Mouse (Mus musculus) liver, embryonic 11.5 days (tissue): ENCODE results near the gene Prkrip1. TPM values are rescaled to one million over a fixed set of nuclear protein-coding genes. Genes with fewer than 3 reads are reported as not detected.
"Not testable (repeated sequence)": the region's sequence is repeated elsewhere in the genome, so short reads cannot be mapped to it uniquely, and the experiment has no call there.

Experiments used
- ATAC-seq: fragments of 200-750 bp; cut with Nextera tagmentation; replicated peaks from 2 replicates; pipeline ENCODE4 v1.8.0; 2017; ENCODE audit warnings: moderate number of reproducible peaks, mild to moderate bottlenecking, moderate TSS enrichment, moderate library complexity; ENCODE audit not compliant: low FRiP score
- DNase-seq: peaks from one replicate; pipeline ENCODE4 v3.0.0-alpha.2; 2017; ENCODE audit warnings: low spot score
- H3K27ac ChIP-seq: fragments of 300-500 bp; sonication (generic); 2 replicates; pipeline ENCODE4 v1.5.1; 2014; ENCODE audit warnings: mild to moderate bottlenecking, low read depth, low read length, control low read depth
- H3K27me3 ChIP-seq: fragments of 300-500 bp; sonication (generic); replicated peaks from 2 replicates; pipeline ENCODE4 v1.6.1; 2014; ENCODE audit warnings: low read length, mixed read lengths; ENCODE audit not compliant: control insufficient read depth, insufficient read depth
- H3K36me3 ChIP-seq: fragments of 300-500 bp; sonication (generic); 2 replicates; pipeline ENCODE4 v1.6.1; 2014; ENCODE audit warnings: mild to moderate bottlenecking, low read length, moderate library complexity, mixed read lengths; ENCODE audit not compliant: control insufficient read depth, insufficient read depth
- H3K4me1 ChIP-seq: fragments of 300-500 bp; sonication (generic); replicated peaks from 2 replicates; pipeline ENCODE4 v1.6.1; 2014; ENCODE audit warnings: low read length, mixed read lengths; ENCODE audit not compliant: control insufficient read depth, insufficient read depth
- H3K4me2 ChIP-seq: fragments of 300-500 bp; sonication (generic); 2 replicates; pipeline ENCODE4 v1.6.1; 2014; ENCODE audit warnings: mild to moderate bottlenecking, control low read depth, moderate library complexity
- H3K4me3 ChIP-seq: fragments of 300-500 bp; sonication (generic); 2 replicates; pipeline ENCODE4 v1.5.1; 2014; ENCODE audit warnings: low read depth, low read length, control low read depth
- H3K9ac ChIP-seq: fragments of 300-500 bp; sonication (generic); 2 replicates; pipeline ENCODE4 v1.6.1; 2014; ENCODE audit warnings: low read depth, low read length, control low read depth
- H3K9me3 ChIP-seq: fragments of 300-500 bp; sonication (generic); 2 replicates; pipeline ENCODE4 v1.6.1; 2016; ENCODE audit warnings: low read length, inconsistent platforms, mixed read lengths; ENCODE audit not compliant: control insufficient read depth
- WGBS: fragments of 180-500 bp; shearing (Covaris S2); extraction: QIAGEN DNeasy Blood & Tissue Kit; methylation state at CpG from one replicate; pipeline ENCODE4 v1.1.7; 2014; 5-methylcytosine and 5-hydroxymethylcytosine counted together
- polyA plus RNA-seq: library from polyadenylated mRNA; unstranded; fragments of >200 nt; fragmentation: Nextera tagmentation; extraction: Ambion mirVana; gene quantifications from 2 replicates; pipeline ENCODE4 v1.2.1, GENCODE M21; 2014

The Prkrip1 gene
- polyA plus RNA-seq, 1 experiment from 2014 or later = 65.5 TPM

GRCm38 (mm10) chr5:136160084-136160483 lies 38.7 kb downstream of the Prkrip1 start:
- H3K27me3 ChIP-seq, H3K4me3 ChIP-seq, H3K4me2 ChIP-seq, H3K36me3 ChIP-seq, ATAC-seq, H3K4me1 ChIP-seq, DNase-seq, H3K27ac ChIP-seq, H3K9me3 ChIP-seq, H3K9ac ChIP-seq: not testable (repeated sequence)
- 90% methylated on average over 11 of the region's 12 CpGs for WGBS

GRCm38 (mm10) chr5:136155399-136155798 lies 43.4 kb downstream of the Prkrip1 start:
- no peak overlapping the region for H3K27ac ChIP-seq
- H3K4me2 ChIP-seq = no peak overlapping the region
- H3K4me1 ChIP-seq = no peaks in the 10 kb centered on the region
- DNase-seq (no peak), ATAC-seq (no peak)
- 95% methylated on average over 5 of the region's 5 CpGs for WGBS
- no peak overlapping the region for H3K4me3 ChIP-seq
- H3K9ac ChIP-seq = no peak overlapping the region
- H3K36me3 ChIP-seq = no peaks in the 10 kb centered on the region
- no peaks in the 10 kb centered on the region for H3K9me3 ChIP-seq
- no peaks in the 10 kb centered on the region for H3K27me3 ChIP-seq

GRCm38 (mm10) chr5:136152365-136152764 lies 46.4 kb downstream of the Prkrip1 start:
- no peak for DNase-seq
- H3K36me3 ChIP-seq = no peaks in the 10 kb centered on the region
- no peak for ATAC-seq
- H3K27ac ChIP-seq = no peak overlapping the region
- no peak overlapping the region for H3K9ac ChIP-seq
- no peaks in the 10 kb centered on the region for H3K9me3 ChIP-seq
- no peak overlapping the region for H3K4me2 ChIP-seq
- no peaks in the 10 kb centered on the region for H3K27me3 ChIP-seq
- no peaks in the 10 kb centered on the region for H3K4me1 ChIP-seq
- H3K4me3 ChIP-seq = no peak overlapping the region
- WGBS = 80% methylated on average over 8 of the region's 8 CpGs

GRCm38 (mm10) chr5:136149134-136149576 lies 49.6 kb downstream of the Prkrip1 start:
- 33% methylated on average over 5 of the region's 5 CpGs for WGBS
- not testable (repeated sequence) for DNase-seq

GRCm38 (mm10) chr5:136147704-136148103 lies 51.1 kb downstream of the Prkrip1 start:
- Histone ChIP-seq H3K27me3 (no peaks in the 10 kb centered on the region), H3K36me3 (no peaks in the 10 kb centered on the region), H3K9me3 (no peaks in the 10 kb centered on the region), H3K27ac (no peak overlapping the region), H3K9ac (no peak overlapping the region), H3K4me1 (peaks cover 3% of the 10 kb centered on the region), H3K4me3 (no peak overlapping the region), H3K4me2 (no peak overlapping the region)
- no peak for ATAC-seq
- DNase-seq = no peak
- WGBS = 62% methylated on average over 8 of the region's 8 CpGs

More at GRCm38 (mm10) chr5:136149134-136149576, 49.6 kb downstream of the Prkrip1 start:
- H3K27ac ChIP-seq, H3K4me1 ChIP-seq, H3K9ac ChIP-seq, H3K9me3 ChIP-seq, H3K36me3 ChIP-seq, H3K27me3 ChIP-seq, H3K4me3 ChIP-seq: not testable (repeated sequence)
- 0 out of 2 replicates have a peak overlapping the region, but pooled peaks have one; percentile 17 for H3K4me2 ChIP-seq
- ATAC-seq = peak; percentile 79

- no peak for DNase-seq
- no peak overlapping the region for H3K9ac ChIP-seq
- no peak overlapping the region for H3K4me2 ChIP-seq
- H3K27ac ChIP-seq = no peak overlapping the region
- no peaks in the 10 kb centered on the region for H3K27me3 ChIP-seq
- no peaks in the 10 kb centered on the region for H3K9me3 ChIP-seq
- 81% methylated on average over 1 of the region's 1 CpGs for WGBS
- H3K36me3 ChIP-seq = peaks cover 4% of the 10 kb centered on the region; the same call in 1 of the 2 replicates
- no peak overlapping the region for H3K4me3 ChIP-seq
- no peak for ATAC-seq
- peaks cover 3% of the 10 kb centered on the region for H3K4me1 ChIP-seq
These were observed 51.8 kb downstream of the Prkrip1 start for GRCm38 (mm10) chr5:136146936-136147335.

GRCm38 (mm10) chr5:136144606-136145430 lies 53.9 kb downstream of the Prkrip1 start:
- Histone ChIP-seq H3K4me3 (no peak overlapping the region), H3K4me1 (peaks cover 3% of the 10 kb centered on the region), H3K27ac (no peak overlapping the region), H3K36me3 (peaks cover 18% of the 10 kb centered on the region), H3K4me2 (no peak overlapping the region), H3K9ac (no peak overlapping the region), H3K9me3 (no peaks in the 10 kb centered on the region), H3K27me3 (no peaks in the 10 kb centered on the region)
- WGBS = 53% methylated on average over 12 of the region's 12 CpGs
- ATAC-seq (peak; percentile 30; the same call in 1 of the 2 replicates), DNase-seq (no peak)

- WGBS = 88% methylated on average over 6 of the region's 6 CpGs
- peaks cover 3% of the 10 kb centered on the region for H3K4me1 ChIP-seq
- H3K27me3 ChIP-seq = no peaks in the 10 kb centered on the region
- H3K27ac ChIP-seq = no peak overlapping the region
- H3K36me3 ChIP-seq = peaks cover 22% of the 10 kb centered on the region
- H3K4me2 ChIP-seq = no peak overlapping the region
- no peak for DNase-seq
- no peak overlapping the region for H3K9ac ChIP-seq
- no peak overlapping the region for H3K4me3 ChIP-seq
- no peak for ATAC-seq
- H3K9me3 ChIP-seq = no peaks in the 10 kb centered on the region
These were observed 55.5 kb downstream of the Prkrip1 start for GRCm38 (mm10) chr5:136143161-136143755.
